Mouse (Mus musculus) midbrain, embryonic 14.5 days (tissue): ENCODE results near the gene Ikzf1. TPM values are rescaled to one million over a fixed set of nuclear protein-coding genes. Genes with fewer than 3 reads are reported as not detected.

ENCODE experiments used
- ATAC-seq: fragments of 200-750 bp; cut with Nextera tagmentation; 2 replicates; pipeline ENCODE4 v1.8.0; 2017; ENCODE audit warnings: moderate number of reproducible peaks, moderate library complexity; ENCODE audit not compliant: low FRiP score, low TSS enrichment
- DNase-seq: peaks from one replicate; pipeline ENCODE4 v3.0.0-alpha.2; 2015
- H3K27ac ChIP-seq: fragments of 300-500 bp; sonication (generic); replicated peaks from 2 replicates; pipeline ENCODE4 v1.5.1; 2014; ENCODE audit warnings: mild to moderate bottlenecking, low read depth, low read length, moderate library complexity
- H3K27me3 ChIP-seq: fragments of 300-500 bp; sonication (generic); 2 replicates; pipeline ENCODE4 v1.6.1; 2014; ENCODE audit warnings: low read length, control low read depth, mixed read lengths; ENCODE audit not compliant: control insufficient read depth, insufficient read depth
- H3K36me3 ChIP-seq: fragments of 300-500 bp; sonication (generic); 2 replicates; pipeline ENCODE4 v1.6.1; 2014; ENCODE audit warnings: low read length, control low read depth; ENCODE audit not compliant: control insufficient read depth, insufficient read depth
- H3K4me1 ChIP-seq: fragments of 300-500 bp; sonication (generic); 2 replicates; pipeline ENCODE4 v1.6.1; 2014; ENCODE audit warnings: mild to moderate bottlenecking, antibody characterized with exemption, low read length, control low read depth; ENCODE audit not compliant: control insufficient read depth, insufficient read depth
- H3K4me2 ChIP-seq: fragments of 300-500 bp; sonication (generic); 2 replicates; pipeline ENCODE4 v1.6.1; 2014; ENCODE audit warnings: mild to moderate bottlenecking, low read length, moderate library complexity
- H3K4me3 ChIP-seq: fragments of 300-500 bp; sonication (generic); replicated peaks from 2 replicates; pipeline ENCODE4 v1.5.1; 2014; ENCODE audit warnings: low read depth, low read length
- H3K9ac ChIP-seq: fragments of 300-500 bp; sonication (generic); replicated peaks from 2 replicates; pipeline ENCODE4 v1.6.1; 2014; ENCODE audit warnings: mild to moderate bottlenecking, low read length, moderate library complexity
- H3K9me3 ChIP-seq: fragments of 300-500 bp; sonication (generic); 2 replicates; pipeline ENCODE4 v1.6.1; 2016; ENCODE audit warnings: low read length, control low read depth, mixed read lengths; ENCODE audit not compliant: control insufficient read depth
- WGBS: fragments of 180-500 bp; shearing (Covaris S2); extraction: QIAGEN DNeasy Blood & Tissue Kit; methylation state at CpG from one replicate; pipeline ENCODE4 v1.1.7; 2014; 5-methylcytosine and 5-hydroxymethylcytosine counted together
- polyA plus RNA-seq: library from polyadenylated mRNA; unstranded; fragments of >200 nt; fragmentation: Nextera tagmentation; extraction: Ambion mirVana; gene quantifications from 2 replicates; pipeline ENCODE4 v1.2.1, GENCODE M21; 2014

Ikzf1 gene
- polyA plus RNA-seq, 1 experiment from 2014 or later: 2.6 TPM

DNA sequence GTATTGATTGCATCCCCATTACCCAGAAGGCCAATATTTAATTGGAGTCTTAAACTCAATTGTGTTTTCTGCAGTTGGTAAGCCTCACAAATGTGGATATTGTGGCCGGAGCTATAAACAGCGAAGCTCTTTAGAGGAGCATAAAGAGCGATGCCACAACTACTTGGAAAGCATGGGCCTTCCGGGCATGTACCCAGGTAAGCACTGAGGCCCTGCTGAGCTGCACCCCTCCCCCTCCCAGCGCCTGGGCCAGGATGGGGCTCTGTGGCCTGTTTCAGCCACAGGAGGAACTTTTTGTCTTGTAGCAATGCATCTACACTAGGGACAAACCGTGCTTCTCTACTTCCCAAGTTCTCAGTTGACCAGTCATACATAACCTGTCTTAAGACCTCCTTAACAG is 73.3 kb downstream of the Ikzf1 start:
- no peaks in the 10 kb centered on the region for H3K4me1 ChIP-seq
- H3K9me3 ChIP-seq: no peaks in the 10 kb centered on the region
- ATAC-seq (no peak), DNase-seq (no peak)
- no peak overlapping the region for H3K4me2 ChIP-seq
- no peak overlapping the region for H3K27ac ChIP-seq
- H3K36me3 ChIP-seq: no peaks in the 10 kb centered on the region
- 73% methylated on average over 6 of the region's 6 CpGs for WGBS
- no peak overlapping the region for H3K4me3 ChIP-seq
- no peaks in the 10 kb centered on the region for H3K27me3 ChIP-seq
- H3K9ac ChIP-seq: no peak overlapping the region

DNA sequence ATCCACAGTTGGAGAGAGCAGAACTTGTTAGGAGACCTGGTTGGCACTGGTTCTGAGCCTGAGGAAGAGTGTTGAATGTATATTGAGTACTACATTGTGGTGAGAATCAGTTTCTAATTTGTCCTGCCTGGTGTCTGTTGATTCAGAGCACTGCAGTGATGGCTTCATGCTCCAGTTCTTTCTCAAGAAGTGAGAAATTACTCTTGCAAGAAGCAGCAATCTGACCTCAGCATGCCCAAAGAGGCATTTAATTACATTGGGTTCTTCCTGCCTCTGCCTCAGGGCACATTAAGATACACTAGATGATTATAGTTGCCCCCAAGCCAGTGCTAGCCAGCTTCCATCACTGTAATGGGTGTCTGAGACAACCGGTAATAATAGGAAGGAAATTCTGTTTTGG is 74.1 kb downstream of the Ikzf1 start:
- H3K9ac ChIP-seq: no peak overlapping the region
- no peak overlapping the region for H3K27ac ChIP-seq
- H3K4me2 ChIP-seq: no peak overlapping the region
- H3K9me3 ChIP-seq: no peaks in the 10 kb centered on the region
- WGBS: 97% methylated on average over 1 of the region's 1 CpGs
- H3K36me3 ChIP-seq: no peaks in the 10 kb centered on the region
- ATAC-seq: no peak
- DNase-seq: no peak
- no peaks in the 10 kb centered on the region for H3K4me1 ChIP-seq
- no peaks in the 10 kb centered on the region for H3K27me3 ChIP-seq
- H3K4me3 ChIP-seq: no peak overlapping the region

- no peak for ATAC-seq
- no peak overlapping the region for H3K9ac ChIP-seq
- H3K27ac ChIP-seq: no peak overlapping the region
- no peaks in the 10 kb centered on the region for H3K9me3 ChIP-seq
- H3K4me3 ChIP-seq: no peak overlapping the region
- DNase-seq: no peak
- H3K27me3 ChIP-seq: no peaks in the 10 kb centered on the region
- H3K4me2 ChIP-seq: no peak overlapping the region
- H3K4me1 ChIP-seq: no peaks in the 10 kb centered on the region
- 74% methylated on average over 4 of the region's 4 CpGs for WGBS
- no peaks in the 10 kb centered on the region for H3K36me3 ChIP-seq
These were observed 78.4 kb downstream of the Ikzf1 start for GRCm38 (mm10) chr11:11763211-11763666.

DNA sequence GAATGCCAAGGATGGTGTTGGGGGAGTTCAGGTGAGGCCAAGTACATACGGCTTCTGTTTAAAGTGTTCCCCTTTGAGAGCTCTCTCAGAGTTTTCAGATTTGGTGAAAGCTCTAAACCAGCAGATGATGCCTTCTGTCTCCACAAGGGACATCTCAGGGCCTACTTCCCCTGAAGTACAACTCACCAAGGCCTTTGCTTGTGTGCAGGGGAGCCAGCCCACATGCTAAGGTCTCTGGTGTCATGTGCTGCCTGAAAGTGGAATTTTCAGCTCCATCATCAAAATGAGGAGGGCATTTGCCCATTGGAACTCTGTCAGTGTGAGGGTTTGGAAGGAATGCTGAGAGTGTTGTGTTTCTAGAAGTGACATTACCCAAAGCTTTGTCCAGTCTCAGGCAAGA is 80.6 kb downstream of the Ikzf1 start:
- Histone ChIP-seq H3K4me2 (no peak overlapping the region), H3K27ac (no peak overlapping the region), H3K36me3 (no peaks in the 10 kb centered on the region), H3K27me3 (no peaks in the 10 kb centered on the region), H3K4me3 (no peak overlapping the region), H3K9me3 (no peaks in the 10 kb centered on the region), H3K9ac (no peak overlapping the region), H3K4me1 (no peaks in the 10 kb centered on the region)
- no peak for DNase-seq
- no peak for ATAC-seq
- WGBS: 76% methylated on average over 1 of the region's 1 CpGs

GRCm38 (mm10) chr11:11766105-11766504 is 81.3 kb downstream of the Ikzf1 start:
- Histone ChIP-seq H3K9ac (no peak overlapping the region), H3K27me3 (no peaks in the 10 kb centered on the region), H3K4me1 (no peaks in the 10 kb centered on the region), H3K36me3 (no peaks in the 10 kb centered on the region), H3K4me2 (no peak overlapping the region), H3K9me3 (no peaks in the 10 kb centered on the region), H3K4me3 (no peak overlapping the region), H3K27ac (no peak overlapping the region)
- 87% methylated on average over 1 of the region's 1 CpGs for WGBS
- DNase-seq (no peak), ATAC-seq (no peak)

GRCm38 (mm10) chr11:11766736-11767135 is 81.9 kb downstream of the Ikzf1 start:
- no peaks in the 10 kb centered on the region for H3K27me3 ChIP-seq
- no peaks in the 10 kb centered on the region for H3K9me3 ChIP-seq
- ATAC-seq: no peak
- no peak overlapping the region for H3K4me3 ChIP-seq
- no peak overlapping the region for H3K9ac ChIP-seq
- DNase-seq: no peak
- H3K4me2 ChIP-seq: no peak overlapping the region
- no peak overlapping the region for H3K27ac ChIP-seq
- no peaks in the 10 kb centered on the region for H3K36me3 ChIP-seq
- no peaks in the 10 kb centered on the region for H3K4me1 ChIP-seq

DNA sequence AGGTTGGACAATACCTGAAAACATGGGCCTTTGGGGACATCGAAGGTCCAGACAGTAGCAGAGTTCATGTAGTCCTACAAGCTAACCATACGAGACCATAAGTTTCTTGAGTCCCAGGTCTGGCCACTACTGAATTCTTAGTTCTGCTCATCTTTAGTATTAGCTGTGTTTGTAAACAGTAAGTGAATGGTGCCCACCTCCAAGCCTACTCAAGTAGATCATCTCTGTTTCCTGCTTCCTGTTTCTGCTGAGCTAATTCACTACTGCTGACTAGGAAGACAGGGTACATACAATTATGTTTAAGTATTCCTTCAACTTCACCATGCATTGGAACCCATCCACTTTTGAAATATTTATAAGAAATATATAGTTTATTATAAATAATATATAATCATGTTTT is 83.3 kb downstream of the Ikzf1 start:
- no peak overlapping the region for H3K4me2 ChIP-seq
- no peaks in the 10 kb centered on the region for H3K4me1 ChIP-seq
- no peak overlapping the region for H3K9ac ChIP-seq
- ATAC-seq: no peak
- H3K36me3 ChIP-seq: no peaks in the 10 kb centered on the region
- WGBS: 85% methylated on average over 2 of the region's 2 CpGs
- H3K4me3 ChIP-seq: no peak overlapping the region
- H3K27ac ChIP-seq: no peak overlapping the region
- H3K27me3 ChIP-seq: no peaks in the 10 kb centered on the region
- no peaks in the 10 kb centered on the region for H3K9me3 ChIP-seq
- DNase-seq: no peak

DNA sequence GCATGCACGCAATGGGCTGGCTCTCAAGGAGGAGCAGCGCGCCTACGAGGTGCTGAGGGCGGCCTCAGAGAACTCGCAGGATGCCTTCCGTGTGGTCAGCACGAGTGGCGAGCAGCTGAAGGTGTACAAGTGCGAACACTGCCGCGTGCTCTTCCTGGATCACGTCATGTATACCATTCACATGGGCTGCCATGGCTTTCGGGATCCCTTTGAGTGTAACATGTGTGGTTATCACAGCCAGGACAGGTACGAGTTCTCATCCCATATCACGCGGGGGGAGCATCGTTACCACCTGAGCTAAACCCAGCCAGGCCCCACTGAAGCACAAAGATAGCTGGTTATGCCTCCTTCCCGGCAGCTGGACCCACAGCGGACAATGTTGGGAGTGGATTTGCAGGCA is 84.5 kb downstream of the Ikzf1 start:
- Histone ChIP-seq H3K4me1 (no peaks in the 10 kb centered on the region), H3K9me3 (no peaks in the 10 kb centered on the region), H3K4me2 (no peak overlapping the region), H3K4me3 (no peak overlapping the region), H3K27ac (no peak overlapping the region), H3K36me3 (no peaks in the 10 kb centered on the region), H3K27me3 (no peaks in the 10 kb centered on the region), H3K9ac (no peak overlapping the region)
- ATAC-seq: no peak
- 95% methylated on average over 20 of the region's 20 CpGs for WGBS
- no peak for DNase-seq

DNA sequence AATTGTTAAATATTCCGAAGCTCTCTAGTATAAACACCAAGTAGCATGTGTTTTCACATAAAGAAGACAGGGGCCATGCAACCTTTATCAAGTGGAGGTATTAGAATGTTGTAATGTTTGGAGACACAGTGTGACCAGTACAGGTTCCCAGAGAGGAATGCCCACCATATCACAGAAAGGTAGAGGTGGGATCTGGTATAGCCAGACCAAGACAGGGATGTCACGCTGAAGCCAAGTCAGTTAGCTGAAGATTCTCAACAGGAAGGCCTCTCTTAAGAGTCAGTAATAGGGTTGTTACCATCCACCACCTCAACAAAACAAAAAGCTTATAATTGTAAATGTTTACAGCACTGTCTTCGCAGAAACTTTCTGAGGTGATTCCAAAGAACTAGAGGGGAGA is 85.9 kb downstream of the Ikzf1 start:
- H3K9me3 ChIP-seq: no peaks in the 10 kb centered on the region
- H3K36me3 ChIP-seq: no peaks in the 10 kb centered on the region
- H3K9ac ChIP-seq: no peak overlapping the region
- no peaks in the 10 kb centered on the region for H3K4me1 ChIP-seq
- no peak overlapping the region for H3K4me3 ChIP-seq
- 98% methylated on average over 3 of the region's 3 CpGs for WGBS
- no peak overlapping the region for H3K4me2 ChIP-seq
- ATAC-seq (no peak), DNase-seq (no peak)
- H3K27me3 ChIP-seq: no peaks in the 10 kb centered on the region
- no peak overlapping the region for H3K27ac ChIP-seq
